Mouse (Mus musculus) liver, embryonic 14.5 days (tissue): ENCODE measurements around the gene Cdc20b. TPM values are rescaled to one million over a fixed set of nuclear protein-coding genes. Genes with fewer than 3 reads are reported as not detected.

Experiments
- ATAC-seq: fragments of 200-750 bp; cut with Nextera tagmentation; 2 replicates; pipeline ENCODE4 v1.8.0; 2017; ENCODE audit warnings: moderate number of reproducible peaks, mild to moderate bottlenecking, moderate library complexity; ENCODE audit not compliant: insufficient read depth
- DNase-seq, 3 experiments: peaks; one replicate each; pipeline ENCODE4 v3.0.0-alpha.2; 2012 to 2013; ENCODE audit warnings: low read depth in 3 of 3, low spot score in 3 of 3
- H3K27ac ChIP-seq: fragments of 300-500 bp; sonication (generic); 2 replicates; pipeline ENCODE4 v1.5.1; 2014; ENCODE audit warnings: moderate library complexity, mild to moderate bottlenecking, control low read depth, inconsistent platforms
- H3K27me3 ChIP-seq: fragments of 300-500 bp; sonication (generic); 2 replicates; pipeline ENCODE4 v1.6.1; 2014; ENCODE audit warnings: mild to moderate bottlenecking, low read length, moderate library complexity; ENCODE audit not compliant: control insufficient read depth, insufficient read depth
- H3K36me3 ChIP-seq: fragments of 300-500 bp; sonication (generic); replicated peaks from 2 replicates; pipeline ENCODE4 v1.6.1; 2014; ENCODE audit warnings: low read depth; ENCODE audit not compliant: control insufficient read depth, insufficient read depth
- H3K4me1 ChIP-seq, 2 experiments: fragments of 200-500 bp in 1 of 2; fragments of 300-500 bp in 1 of 2; sonication (generic) in 1 of 2; replicated peaks; 2 replicates each; pipeline ENCODE4 v1.6.1; 2012 to 2014; ENCODE audit warnings: antibody characterized with exemption in 1 of 2, inconsistent platforms in 1 of 2, low read length in 1 of 2; ENCODE audit not compliant: control insufficient read depth in 2 of 2, insufficient read depth in 2 of 2
- H3K4me2 ChIP-seq: fragments of 300-500 bp; sonication (generic); 2 replicates; pipeline ENCODE4 v1.6.1; 2014; ENCODE audit warnings: low read depth, mild to moderate bottlenecking, control low read depth, moderate library complexity
- H3K4me3 ChIP-seq, 2 experiments: fragments of 200-500 bp in 1 of 2; fragments of 300-500 bp in 1 of 2; sonication (generic) in 1 of 2; 2 replicates each; pipeline ENCODE4 v1.5.1; 2012 to 2014; ENCODE audit warnings: low read depth in 2 of 2, low read length in 2 of 2, mild to moderate bottlenecking in 2 of 2, control low read depth in 1 of 2, inconsistent platforms in 1 of 2, moderate library complexity in 1 of 2; ENCODE audit not compliant: insufficient read depth in 1 of 2
- H3K9ac ChIP-seq: fragments of 300-500 bp; sonication (generic); replicated peaks from 2 replicates; pipeline ENCODE4 v1.6.1; 2014; ENCODE audit warnings: mild to moderate bottlenecking, control low read depth, moderate library complexity
- H3K9me3 ChIP-seq: fragments of 300-500 bp; sonication (generic); 2 replicates; pipeline ENCODE4 v1.6.1; 2016; ENCODE audit warnings: low read length, mixed read lengths; ENCODE audit not compliant: control insufficient read depth
- CTCF ChIP-seq: IDR thresholded peaks from 2 replicates; pipeline ENCODE4 v1.5.1; 2016; ENCODE audit warnings: antibody characterized with exemption, low read depth, control low read depth
- EP300 ChIP-seq: IDR thresholded peaks from 2 replicates; pipeline ENCODE4 v1.6.1; 2016; ENCODE audit warnings: antibody characterized with exemption, low read depth
- WGBS: fragments of 180-500 bp; shearing (Covaris S2); extraction: QIAGEN DNeasy Blood & Tissue Kit; methylation state at CpG from one replicate; pipeline ENCODE4 v1.1.7; 2014; ENCODE audit not compliant: insufficient replicate concordance; 5-methylcytosine and 5-hydroxymethylcytosine counted together
- polyA plus RNA-seq, 2 experiments: library from polyadenylated mRNA; depleted of rRNA in 1 of 2; stranded (reverse) in 1 of 2; unstranded in 1 of 2; fragments of >200 nt; fragmentation: Nextera tagmentation in 1 of 2; extraction: Ambion mirVana in 1 of 2; gene quantifications; 2 replicates each; pipeline versions ENCODE4 v1.2.1 to v1.2.3; 2012 to 2014

Cdc20b gene
- polyA plus RNA-seq, 2 experiments: 0.02 TPM; not detected in 1

GRCm38 (mm10) chr13:113044876-113045275 is 10.0 kb downstream of the Cdc20b start:
- no peak for DNase-seq

DNA sequence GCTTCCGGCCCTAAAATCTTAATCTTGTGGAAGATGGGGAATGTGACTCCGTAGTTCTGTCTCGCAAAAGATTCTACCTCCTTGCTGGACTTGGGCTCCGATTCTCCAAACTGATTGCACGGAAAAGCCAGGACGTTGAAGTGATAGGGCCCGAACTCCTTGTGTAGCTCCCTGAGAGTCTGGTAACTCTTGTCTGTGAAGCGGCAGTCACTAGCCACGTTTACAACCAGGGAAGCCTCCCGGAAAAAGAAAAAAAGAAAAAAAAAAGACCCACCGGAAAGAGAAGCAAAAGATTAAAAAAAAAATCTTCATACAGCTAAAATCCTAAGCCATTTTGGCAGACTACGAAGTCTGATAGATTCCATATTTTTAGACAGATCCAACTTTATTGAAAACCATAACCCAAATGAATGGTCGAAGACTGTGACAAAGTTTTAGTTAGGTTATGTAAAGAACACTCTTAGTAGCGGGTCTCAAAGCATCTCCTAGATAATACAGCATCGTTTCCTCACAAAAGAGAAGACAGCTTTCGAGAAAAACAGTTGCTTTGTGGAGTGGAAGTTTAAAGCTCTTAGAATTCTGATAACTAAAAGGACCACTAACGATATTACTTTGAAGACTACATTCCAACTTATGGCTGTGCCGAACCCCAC is 10.7 kb downstream of the Cdc20b start:
- Histone ChIP-seq H3K27me3 (no peaks in the 10 kb centered on the region; the same call in 1 of the 2 replicates), H3K4me3 (peak overlapping the region; percentile 10 to 42), H3K4me1 (no peaks in the 10 kb centered on the region), H3K27ac (no peak overlapping the region), H3K9me3 (no peaks in the 10 kb centered on the region), H3K9ac (no peak overlapping the region), H3K4me2 (peak overlapping the region; percentile 29), H3K36me3 (no peaks in the 10 kb centered on the region)
- 34% methylated on average over 18 of the region's 18 CpGs for WGBS
- DNase-seq (no peak), ATAC-seq (no peak)
- TF ChIP-seq EP300: no peak
- no peak for TF ChIP-seq CTCF

More at GRCm38 (mm10) chr13:113044876-113045275, 10.0 kb downstream of the Cdc20b start:
- H3K4me1 ChIP-seq: no peaks in the 10 kb centered on the region
- no peaks in the 10 kb centered on the region for H3K9me3 ChIP-seq
- H3K4me3 ChIP-seq: no peak overlapping the region
- no peaks in the 10 kb centered on the region for H3K36me3 ChIP-seq
- WGBS: 54% methylated on average over 3 of the region's 3 CpGs
- no peak overlapping the region for H3K9ac ChIP-seq
- no peaks in the 10 kb centered on the region; the same call in 1 of the 2 replicates for H3K27me3 ChIP-seq
- H3K4me2 ChIP-seq: peak overlapping the region; percentile 5; the same call in 1 of the 2 replicates
- ATAC-seq: no peak
- TF ChIP-seq EP300 (no peak), CTCF (no peak)
- H3K27ac ChIP-seq: no peak overlapping the region

GRCm38 (mm10) chr13:113046211-113046883 is 11.4 kb downstream of the Cdc20b start, which contains the start of gene Gpx8:
TSS of gene Gpx8 (minus strand) at chr13:113046410.
- TF ChIP-seq CTCF (peak; percentile 26), EP300 (no peak)
- ATAC-seq (no peak), DNase-seq (no peak)
- Histone ChIP-seq H3K4me2 (peak within 1 kb of the TSS; percentile 29), H3K27ac (no peak within 1 kb of the TSS), H3K4me1 (no peaks in the 10 kb centered on the region), H3K27me3 (no peaks in the 10 kb centered on the region; the same call in 1 of the 2 replicates), H3K9ac (no peak within 1 kb of the TSS), H3K9me3 (no peaks in the 10 kb centered on the region), H3K4me3 (peak within 1 kb of the TSS; percentile 10 to 42), H3K36me3 (no peaks in the 10 kb centered on the region)
- WGBS: 6% methylated on average over 21 of the region's 21 CpGs

- no peak for TF ChIP-seq CTCF
- TF ChIP-seq EP300: no peak
- no peak overlapping the region for H3K9ac ChIP-seq
- no peak overlapping the region for H3K4me3 ChIP-seq
- H3K27me3 ChIP-seq: no peaks in the 10 kb centered on the region; the same call in 1 of the 2 replicates
- no peaks in the 10 kb centered on the region for H3K4me1 ChIP-seq
- H3K36me3 ChIP-seq: no peaks in the 10 kb centered on the region
- no peak overlapping the region for H3K4me2 ChIP-seq
- H3K9me3 ChIP-seq: no peaks in the 10 kb centered on the region
- ATAC-seq (no peak), DNase-seq (no peak)
- H3K27ac ChIP-seq: no peak overlapping the region
Measured at GRCm38 (mm10) chr13:113047018-113047417, 12.1 kb downstream of the Cdc20b start.

DNA sequence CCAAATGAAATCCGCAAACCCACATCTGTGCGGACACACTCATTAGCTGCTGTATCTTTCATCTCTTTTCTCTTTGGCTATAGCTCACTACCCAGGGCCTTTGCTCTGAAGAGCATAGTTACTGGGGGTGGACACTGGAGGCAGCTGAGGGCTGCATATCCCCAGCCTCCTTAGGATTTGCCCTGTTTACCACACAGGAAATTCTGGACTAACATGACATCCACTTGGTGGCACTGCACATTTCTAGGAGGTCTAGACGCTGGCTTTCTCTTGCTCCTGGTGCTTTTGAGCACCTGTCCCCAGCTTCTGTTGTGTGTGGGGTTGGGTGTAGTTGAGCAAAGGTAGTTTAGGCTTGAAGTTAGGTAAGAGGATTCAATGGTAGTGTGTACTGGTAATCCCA is 12.7 kb downstream of the Cdc20b start:
- Histone ChIP-seq H3K9me3 (no peaks in the 10 kb centered on the region), H3K36me3 (no peaks in the 10 kb centered on the region), H3K4me1 (no peaks in the 10 kb centered on the region), H3K9ac (no peak overlapping the region), H3K27me3 (no peaks in the 10 kb centered on the region; the same call in 1 of the 2 replicates), H3K27ac (no peak overlapping the region), H3K4me3 (no peak overlapping the region), H3K4me2 (no peak overlapping the region)
- TF ChIP-seq CTCF (no peak), EP300 (no peak)
- 65% methylated on average over 3 of the region's 3 CpGs for WGBS
- ATAC-seq (no peak), DNase-seq (no peak)
